Comparison of ENCODE assay signal across 8 mouse cellular contexts in the genomic region with DNA sequence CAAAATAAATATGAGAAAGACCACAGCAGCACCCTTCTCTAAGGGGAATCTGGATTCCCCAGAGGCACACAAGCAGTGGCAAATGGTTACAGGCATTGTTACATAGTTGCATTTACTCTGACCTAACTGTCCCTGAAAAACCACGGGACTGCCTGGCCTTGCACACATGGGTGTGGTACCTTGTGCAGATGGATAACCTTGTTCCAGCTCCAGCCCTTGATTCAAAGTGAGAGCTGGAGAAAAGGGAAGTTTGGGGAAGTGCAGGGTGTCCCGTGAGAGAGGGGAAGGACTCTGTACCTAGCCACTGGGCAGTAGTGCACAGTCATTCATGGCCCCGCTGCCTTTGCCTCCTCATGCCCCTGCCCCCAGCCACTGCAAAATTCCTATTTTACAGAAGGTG. TPM values are rescaled to one million over a fixed set of nuclear protein-coding genes. Genes with fewer than 3 reads are reported as not detected.
DNase-seq lines count a peak whose midpoint lies in the region; ATAC-seq and TF ChIP-seq lines count a peak whose summit lies in the region.

No protein-coding gene starts in this region.

- WGBS in heart, adult 2 months, result 42% methylated on average over 3 of the region's 3 CpGs
- 51% methylated on average over 3 of the region's 3 CpGs for WGBS in neural tube, embryonic 12.5 days
- WGBS in limb, embryonic 11.5 days, result 66% methylated on average over 3 of the region's 3 CpGs
- 35% methylated on average over 3 of the region's 3 CpGs for WGBS in stomach, embryonic 15.5 days

- intact Hi-C loops in heart, adult 2 months (cut with DNase I), result loop anchor here (2.0 kb wide), 2 partner anchors 29 to 37 kb away; no protein-coding TSS in a partner anchor
- intact Hi-C loops in heart, postnatal 25 days (cut with DNase I), result loop anchor here (5.0 kb wide), 2 partner anchors 34 to 46 kb away; no protein-coding TSS in a partner anchor

- 0 out of 2 replicates have a peak, but pooled peaks have one; percentile 18 for TF ChIP-seq EP300 in heart, adult 2 months (IDR thresholded peaks at IDR 0.05; ENCODE audit: insufficient read depth, low read depth, low read length)

- no peak overlapping the region for H3K9ac ChIP-seq in heart, adult 2 months (ENCODE audit: low read depth, low read length)
- no peak overlapping the region for H3K9ac ChIP-seq in neural tube, embryonic 12.5 days
- peak overlapping the region; percentile 14; the same call in 1 of the 2 replicates for H3K9ac ChIP-seq in limb, embryonic 11.5 days (ENCODE audit: low read length)
- no peak overlapping the region for H3K9ac ChIP-seq in stomach, embryonic 15.5 days

- H3K79me2 ChIP-seq in heart, adult 2 months (replicated peaks; ENCODE audit: control insufficient read depth, insufficient read depth, low read length), result no peaks in the 10 kb centered on the region

- TF ChIP-seq POLR2A in heart, adult 2 months (IDR thresholded peaks at IDR 0.05; ENCODE audit: insufficient read depth, low read depth, low read length), result no peak

- no peak for TF ChIP-seq CTCF in heart, adult 2 months (IDR thresholded peaks at IDR 0.05)

- no peaks in the 10 kb centered on the region for H3K36me3 ChIP-seq in heart, adult 2 months (ENCODE audit: control insufficient read depth, insufficient read depth, low read length)
- no peaks in the 10 kb centered on the region for H3K36me3 ChIP-seq in neural tube, embryonic 12.5 days
- no peaks in the 10 kb centered on the region for H3K36me3 ChIP-seq in limb, embryonic 11.5 days (ENCODE audit: control insufficient read depth, insufficient read depth, low read length)
- no peaks in the 10 kb centered on the region for H3K36me3 ChIP-seq in stomach, embryonic 15.5 days

- H3K9me3 ChIP-seq in neural tube, embryonic 12.5 days, result no peaks in the 10 kb centered on the region
- no peaks in the 10 kb centered on the region for H3K9me3 ChIP-seq in limb, embryonic 11.5 days (ENCODE audit: control insufficient read depth, low read length)
- no peaks in the 10 kb centered on the region for H3K9me3 ChIP-seq in stomach, embryonic 15.5 days

- H3K27ac ChIP-seq in heart, adult 2 months, result no peak overlapping the region
- H3K27ac ChIP-seq in neural tube, embryonic 12.5 days, result no peak overlapping the region
- H3K27ac ChIP-seq in limb, embryonic 11.5 days (replicated peaks; ENCODE audit: low read depth, low read length), result 0 out of 2 replicates have a peak overlapping the region, but pooled peaks have one; percentile 65
- H3K27ac ChIP-seq in stomach, embryonic 15.5 days, result peak overlapping the region; percentile 42; the same call in 1 of the 2 replicates

- H3K4me2 ChIP-seq in neural tube, embryonic 12.5 days (replicated peaks), result peak overlapping the region; percentile 25; the same call in 1 of the 2 replicates
- H3K4me2 ChIP-seq in limb, embryonic 11.5 days (ENCODE audit: low read depth, severe bottlenecking), result peak overlapping the region; percentile 31; the same call in 1 of the 2 replicates
- H3K4me2 ChIP-seq in stomach, embryonic 15.5 days, result peak overlapping the region; percentile 96

- DNase-seq in heart, adult 2 months, result peak in 1 of 2 experiments; percentile 49
- no peak for DNase-seq in heart, postnatal 25 days (ENCODE audit: low spot score)
- no peak for DNase-seq in neural tube, embryonic 10.5 days (ENCODE audit: extremely low spot score, low spot score)
- no peak for DNase-seq in limb, embryonic 11.5 days (ENCODE audit: low spot score)
- DNase-seq in spleen, postnatal 10 days (ENCODE audit: low spot score in 2 of 2), result no peak
- DNase-seq in layer of hippocampus, adult 9-11 months, result no peak

- peaks cover 3% of the 10 kb centered on the region; the same call in 1 of the 2 replicates for H3K27me3 ChIP-seq in heart, adult 2 months (ENCODE audit: control insufficient read depth, insufficient read depth, low read length)
- peaks cover 16% of the 10 kb centered on the region for H3K27me3 ChIP-seq in neural tube, embryonic 12.5 days (replicated peaks)
- H3K27me3 ChIP-seq in limb, embryonic 11.5 days (ENCODE audit: control insufficient read depth, insufficient read depth, low read length), result no peaks in the 10 kb centered on the region
- no peaks in the 10 kb centered on the region; the same call in 1 of the 2 replicates for H3K27me3 ChIP-seq in stomach, embryonic 15.5 days (replicated peaks)

- no peak overlapping the region for H3K4me3 ChIP-seq in heart, adult 2 months
- H3K4me3 ChIP-seq in neural tube, embryonic 12.5 days, result no peak overlapping the region
- H3K4me3 ChIP-seq in limb, embryonic 11.5 days (ENCODE audit: low read depth, low read length), result no peak overlapping the region
- H3K4me3 ChIP-seq in stomach, embryonic 15.5 days (replicated peaks), result peak overlapping the region; percentile 58

- peaks cover 25% of the 10 kb centered on the region for H3K4me1 ChIP-seq in heart, adult 2 months (ENCODE audit: control insufficient read depth, insufficient read depth, low read length)
- peaks cover 21% of the 10 kb centered on the region for H3K4me1 ChIP-seq in neural tube, embryonic 12.5 days
- peaks cover 50% of the 10 kb centered on the region for H3K4me1 ChIP-seq in limb, embryonic 11.5 days (ENCODE audit: control insufficient read depth, insufficient read depth, low read length)
- peaks cover 61% of the 10 kb centered on the region for H3K4me1 ChIP-seq in stomach, embryonic 15.5 days

- no peak for ATAC-seq in neural tube, embryonic 12.5 days (ENCODE audit: low FRiP score, low read depth)
- ATAC-seq in limb, embryonic 11.5 days (ENCODE audit: insufficient number of reproducible peaks, low FRiP score, low TSS enrichment, low read depth), result no peak
- ATAC-seq in stomach, embryonic 15.5 days (ENCODE audit: insufficient read depth, low FRiP score, low read depth), result no peak

RNA-seq across cellular contexts. Expression of a gene that starts 2.4 kb away (rescaled TPM):
- 10 to 100 TPM; 19.7 to 20.9 TPM for total RNA-seq in heart, adult 2 months (2021)
- 22.1 and 22.2 TPM in 2 replicates for polyA plus RNA-seq in heart, adult 2 months (2012; rRNA removed)
- 10 to 100 TPM; 19.3 to 23.4 TPM for total RNA-seq in heart, postnatal 25 days (2021)
- polyA plus RNA-seq in neural tube, embryonic 12.5 days (2016; fragmentation: Nextera tagmentation; extraction: Ambion mirVana), result 38.8 and 39.9 TPM in 2 replicates
- polyA plus RNA-seq in limb, embryonic 11.5 days (2014; fragmentation: Nextera tagmentation; extraction: Ambion mirVana), result 47.3 and 48.2 TPM in 2 replicates
- 158 and 165 TPM in 2 replicates for polyA plus RNA-seq in stomach, embryonic 15.5 days (2015; fragmentation: Nextera tagmentation; extraction: Ambion mirVana)

Comparison
In these comparisons a context has a peak if more than half of its experiments do, and no peak if none do; other contexts are left out.
1. H3K27ac ChIP-seq: peak in limb, embryonic 11.5 days (single experiment) and stomach, embryonic 15.5 days (single experiment); none in heart, adult 2 months (single experiment) and neural tube, embryonic 12.5 days (single experiment).
2. H3K4me2 ChIP-seq: peak in every context shown above with its lines; median percentile 96 in stomach, embryonic 15.5 days; 31 in limb, embryonic 11.5 days; 25 in neural tube, embryonic 12.5 days.